Mouse (Mus musculus) lung, embryonic 15.5 days (tissue): Measurements from ENCODE around the gene Ap5s1. TPM values are rescaled to one million over a fixed set of nuclear protein-coding genes. Genes with fewer than 3 reads are reported as not detected.
A peak's percentile ranks its signal among the peaks of the same experiment; 100 is the strongest.

Experiments
- ATAC-seq: fragments of 200-750 bp; cut with Nextera tagmentation; 2 replicates; pipeline ENCODE4 v1.8.0; 2017; ENCODE audit warnings: moderate number of reproducible peaks, borderline replicate concordance; ENCODE audit not compliant: low FRiP score, low TSS enrichment; ENCODE audit errors: extremely low read depth
- H3K27ac ChIP-seq: fragments of 300-500 bp; sonication (generic); 2 replicates; pipeline ENCODE4 v1.5.1; 2015; ENCODE audit warnings: moderate library complexity, mild to moderate bottlenecking, inconsistent platforms
- H3K27me3 ChIP-seq: fragments of 300-500 bp; sonication (generic); 2 replicates; pipeline ENCODE4 v1.6.1; 2015; ENCODE audit warnings: inconsistent platforms
- H3K36me3 ChIP-seq: fragments of 300-500 bp; sonication (generic); 2 replicates; pipeline ENCODE4 v1.6.1; 2015; ENCODE audit warnings: inconsistent platforms
- H3K4me1 ChIP-seq: fragments of 300-500 bp; sonication (generic); 2 replicates; pipeline ENCODE4 v1.6.1; 2015; ENCODE audit warnings: inconsistent platforms
- H3K4me2 ChIP-seq: fragments of 300-500 bp; sonication (generic); 2 replicates; pipeline ENCODE4 v1.6.1; 2015; ENCODE audit warnings: inconsistent platforms, mild to moderate bottlenecking, moderate library complexity
- H3K4me3 ChIP-seq: fragments of 300-500 bp; sonication (generic); 2 replicates; pipeline ENCODE4 v1.5.1; 2015; ENCODE audit warnings: mild to moderate bottlenecking, inconsistent platforms
- H3K9ac ChIP-seq: fragments of 300-500 bp; sonication (generic); 2 replicates; pipeline ENCODE4 v1.6.1; 2015; ENCODE audit warnings: inconsistent platforms
- H3K9me3 ChIP-seq: fragments of 300-500 bp; sonication (generic); 2 replicates; pipeline ENCODE4 v1.6.1; 2016; ENCODE audit warnings: inconsistent platforms
- WGBS: fragments of 180-500 bp; shearing (Covaris S2); methylation state at CpG from one replicate; pipeline ENCODE4 v1.1.7; 2015; 5-methylcytosine and 5-hydroxymethylcytosine counted together
- polyA plus RNA-seq: library from polyadenylated mRNA; unstranded; fragments of >200 nt; fragmentation: Nextera tagmentation; extraction: Ambion mirVana; gene quantifications from 2 replicates; pipeline ENCODE4 v1.2.1, GENCODE M21; 2015

The Ap5s1 gene
- polyA plus RNA-seq, 1 experiment from 2014 or later: 22.6 TPM

DNA sequence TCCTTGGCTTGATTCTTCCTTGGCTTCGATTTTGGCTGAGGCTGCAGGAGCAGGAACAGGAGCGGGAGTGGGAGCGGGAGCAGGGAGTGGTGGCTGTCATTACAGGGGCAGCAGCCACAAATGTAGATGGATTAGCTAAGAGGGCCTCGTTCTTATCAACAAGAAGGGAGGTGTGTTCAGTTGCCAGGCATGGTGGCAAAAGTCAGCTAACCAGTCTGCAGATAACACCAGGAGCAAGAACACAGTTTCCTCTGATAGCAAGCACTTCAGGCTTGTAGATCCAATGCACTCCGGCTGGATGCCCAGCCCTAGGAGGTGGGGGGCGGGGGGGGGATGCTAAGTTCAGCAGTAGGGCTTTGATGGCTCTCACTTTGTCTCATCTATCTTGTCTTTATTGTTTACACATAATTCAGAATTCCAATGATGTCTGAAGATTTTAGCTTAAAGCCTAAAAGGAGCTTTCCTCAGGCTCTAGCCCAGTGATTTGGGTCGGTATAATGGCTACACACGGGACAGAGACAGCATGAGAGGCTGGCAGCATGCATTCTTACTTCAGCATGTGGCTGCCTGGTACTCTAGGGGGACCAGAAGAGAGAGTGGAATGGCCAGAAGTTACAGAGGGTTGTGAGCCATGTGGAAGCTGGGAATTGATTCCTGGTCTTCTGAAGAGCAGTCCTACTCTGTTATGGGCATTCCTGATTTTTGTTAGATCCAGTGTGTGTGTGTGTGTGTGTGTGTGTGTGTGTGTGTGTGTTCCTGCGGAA is 53.8 kb downstream of the Ap5s1 start:
- Histone ChIP-seq H3K4me3 (no peak overlapping the region), H3K4me1 (peaks cover 36% of the 10 kb centered on the region), H3K27me3 (no peaks in the 10 kb centered on the region), H3K9me3 (no peaks in the 10 kb centered on the region), H3K9ac (no peak overlapping the region), H3K36me3 (no peaks in the 10 kb centered on the region), H3K4me2 (no peak overlapping the region), H3K27ac (no peak overlapping the region)
- no peak for ATAC-seq
- WGBS: 23% methylated on average over 9 of the region's 9 CpGs

DNA sequence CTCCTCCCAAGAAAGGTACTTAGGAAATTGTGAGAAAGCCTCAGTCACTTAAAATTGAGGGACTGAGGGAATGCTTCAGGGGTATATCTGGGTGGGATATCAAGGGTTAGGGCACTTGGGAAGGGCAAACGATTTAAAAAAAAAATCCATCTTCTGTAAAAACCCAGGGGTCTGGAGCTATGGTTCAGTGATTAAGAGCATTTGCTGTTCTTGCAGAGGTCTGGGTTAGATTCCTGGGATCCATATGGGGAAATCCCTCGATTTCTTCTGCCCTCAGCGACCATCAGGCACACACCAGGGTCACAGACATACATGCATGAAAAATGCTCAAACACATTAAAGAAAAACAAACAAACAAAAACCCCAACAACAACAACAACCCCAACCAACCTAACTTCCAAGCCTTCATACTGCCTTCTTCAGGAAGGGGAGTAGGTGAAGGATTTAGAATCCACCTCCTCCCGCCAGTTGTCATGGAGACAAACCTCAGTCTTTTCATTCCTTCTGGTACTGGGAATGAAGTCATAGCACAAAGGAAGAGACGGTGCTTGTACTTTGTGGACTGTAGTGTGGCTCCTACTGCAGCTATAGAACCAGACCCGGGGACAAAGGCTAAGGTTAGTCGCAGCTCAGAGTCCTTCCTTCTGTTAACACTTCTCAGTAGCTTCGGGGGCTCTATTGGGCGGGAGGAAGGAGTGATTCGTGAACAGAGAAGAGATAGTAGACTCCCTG is 54.8 kb downstream of the Ap5s1 start:
- H3K4me2 ChIP-seq: peak overlapping the region; percentile 57
- 6% methylated on average over 10 of the region's 10 CpGs for WGBS
- H3K27ac ChIP-seq: peak overlapping the region; percentile 100
- no peaks in the 10 kb centered on the region for H3K9me3 ChIP-seq
- no peaks in the 10 kb centered on the region for H3K27me3 ChIP-seq
- peaks cover 36% of the 10 kb centered on the region for H3K4me1 ChIP-seq
- peak overlapping the region; percentile 64 for H3K9ac ChIP-seq
- peak; percentile 62; the same call in 1 of the 2 replicates for ATAC-seq
- H3K4me3 ChIP-seq: peak overlapping the region; percentile 84
- no peaks in the 10 kb centered on the region for H3K36me3 ChIP-seq

DNA sequence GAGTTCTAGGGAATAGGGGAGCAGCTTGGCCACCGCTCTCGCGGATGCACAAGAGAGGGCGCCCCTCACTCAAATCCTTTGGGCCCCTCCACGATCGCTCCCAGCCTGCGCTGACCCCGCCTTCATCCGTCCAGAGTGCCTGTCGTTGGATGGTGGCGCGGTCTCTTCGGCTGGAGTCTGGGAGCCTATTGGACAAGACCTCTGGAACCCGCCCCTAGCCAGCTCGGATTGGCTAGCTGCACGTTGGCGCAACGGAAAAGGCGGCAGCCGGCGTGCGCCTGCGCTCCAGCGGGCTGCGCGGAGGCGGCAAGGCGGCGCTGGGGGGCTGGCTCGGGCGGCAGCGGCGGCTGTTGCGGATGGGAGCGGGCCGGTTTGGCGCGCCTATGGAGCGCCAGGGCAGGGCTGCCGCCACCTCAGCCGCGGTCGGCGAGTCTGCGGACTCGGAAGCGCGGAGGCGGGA is 55.4 kb downstream of the Ap5s1 start, which contains the start of gene Pank2:
Pank2 (plus strand) TSS at position 283 of the 460 bp plus-strand sequence.
- Histone ChIP-seq H3K36me3 (no peaks in the 10 kb centered on the region), H3K4me1 (peaks cover 36% of the 10 kb centered on the region), H3K27ac (peak within 1 kb of the TSS; percentile 100), H3K4me3 (peak within 1 kb of the TSS; percentile 84), H3K4me2 (peak within 1 kb of the TSS; percentile 66), H3K9ac (peak within 1 kb of the TSS; percentile 98), H3K27me3 (no peaks in the 10 kb centered on the region), H3K9me3 (no peaks in the 10 kb centered on the region)
- WGBS: 1% methylated on average over 48 of the region's 49 CpGs
- ATAC-seq: peak; percentile 99

Other genes starting within 250 kb of the Ap5s1 start
- gene Gfra4, start 164.0 kb upstream of the Ap5s1 start, polyA plus RNA-seq: 12.5 and 12.9 TPM in 2 replicates
- gene Adam33, start 143.3 kb upstream of the Ap5s1 start, polyA plus RNA-seq: 4.0 and 8.1 TPM in 2 replicates
- gene Siglec1, start 120.3 kb upstream of the Ap5s1 start, polyA plus RNA-seq: 0.44 and 0.47 TPM in 2 replicates
- 15.0 and 16.5 TPM in 2 replicates for gene Hspa12b, start 79.8 kb upstream of the Ap5s1 start, polyA plus RNA-seq
- gene Gm11037, start 73.6 kb upstream of the Ap5s1 start, polyA plus RNA-seq: not detected in 2 replicates
- gene 1700037H04Rik, start 47.0 kb upstream of the Ap5s1 start, polyA plus RNA-seq: 60.4 and 61.5 TPM in 2 replicates
- gene Cenpb, start 27.0 kb upstream of the Ap5s1 start, polyA plus RNA-seq: 12.6 and 14.1 TPM in 2 replicates
- gene Cdc25b, start 20.1 kb upstream of the Ap5s1 start, polyA plus RNA-seq: 56.1 and 58.4 TPM in 2 replicates
- gene Spef1, start 19.8 kb upstream of the Ap5s1 start, polyA plus RNA-seq: 5.0 and 5.8 TPM in 2 replicates
- gene Mavs, start 27.0 kb downstream of the Ap5s1 start, polyA plus RNA-seq: 18.5 and 19.7 TPM in 2 replicates
- 37.5 and 39.6 TPM in 2 replicates for gene Pank2, start 55.4 kb downstream of the Ap5s1 start, polyA plus RNA-seq
- gene Rnf24, start 145.8 kb downstream of the Ap5s1 start, polyA plus RNA-seq: 4.4 and 5.2 TPM in 2 replicates